Mouse (Mus musculus) urinary bladder, postnatal 14 days (tissue): ENCODE results near the gene Abcc2.

ENCODE experiments used
- DNase-seq: peaks from one replicate; pipeline ENCODE4 v3.0.0; 2021; ENCODE audit warnings: low spot score

The Abcc2 gene

GRCm38 (mm10) chr19:43780391-43780790, 1.6 kb upstream of the Abcc2 start:
- DNase-seq = no peak

DNA sequence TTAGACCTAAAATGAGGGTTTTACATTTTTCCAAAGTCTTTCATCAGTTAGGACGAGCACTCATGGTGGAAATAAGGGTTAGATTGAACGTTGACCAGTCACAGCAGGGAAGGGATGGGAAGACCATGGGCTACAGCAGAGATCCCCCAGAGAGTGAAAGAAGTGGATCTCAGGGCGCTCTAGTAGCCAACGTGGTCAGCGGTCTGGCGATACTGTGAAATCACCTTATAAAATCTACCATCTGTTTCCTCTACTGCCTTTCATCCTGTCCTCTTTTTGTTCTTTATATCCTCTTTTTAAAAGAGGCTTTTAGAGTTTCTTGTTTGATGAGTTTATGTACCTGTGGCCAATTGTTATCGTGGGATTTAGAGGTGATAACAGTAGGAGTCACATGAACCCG, 2.8 kb downstream of the Abcc2 start:
- no peak for DNase-seq

DNA sequence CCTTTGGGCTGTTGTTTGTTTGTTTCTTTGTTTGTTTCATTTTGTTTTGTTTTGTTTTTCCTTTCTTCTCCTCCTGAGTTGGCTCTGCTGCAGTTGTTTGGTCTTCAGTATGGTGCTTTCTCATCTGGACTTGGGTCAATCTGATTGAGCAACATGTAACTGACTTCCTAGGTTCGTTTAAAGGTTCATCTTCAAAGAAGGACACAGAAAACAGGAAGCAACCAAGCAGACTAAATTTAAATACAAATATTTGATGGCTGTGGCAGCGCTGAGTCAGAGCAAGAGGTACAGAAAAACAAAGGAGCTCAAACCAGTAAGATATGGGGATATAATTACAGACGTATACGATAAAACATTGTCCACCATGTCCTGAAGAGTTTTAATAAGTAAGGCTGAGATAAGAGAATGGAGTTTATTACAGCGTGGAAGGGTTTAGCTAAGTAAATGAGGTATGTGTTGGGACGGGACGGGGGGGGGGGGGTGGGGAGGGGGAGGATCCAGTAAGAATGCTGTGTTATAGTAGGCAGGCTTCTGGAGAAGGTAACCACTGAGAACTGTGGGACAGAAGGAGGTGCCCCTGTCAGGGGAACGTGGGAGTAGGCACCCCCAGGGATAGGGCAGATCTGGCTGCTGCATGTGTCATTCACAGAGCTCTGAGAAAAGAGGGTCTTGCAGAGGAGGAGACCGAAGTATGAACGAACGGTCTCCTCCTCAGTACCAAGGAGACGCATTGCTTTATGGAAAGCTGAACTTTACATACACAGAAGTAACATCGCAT, 4.4 kb downstream of the Abcc2 start:
- DNase-seq = no peak

- DNase-seq = no peak
Observed at GRCm38 (mm10) chr19:43789817-43790216, 7.8 kb downstream of the Abcc2 start.

- DNase-seq = no peak
Observed at GRCm38 (mm10) chr19:43792537-43792936, 10.5 kb downstream of the Abcc2 start.

DNA sequence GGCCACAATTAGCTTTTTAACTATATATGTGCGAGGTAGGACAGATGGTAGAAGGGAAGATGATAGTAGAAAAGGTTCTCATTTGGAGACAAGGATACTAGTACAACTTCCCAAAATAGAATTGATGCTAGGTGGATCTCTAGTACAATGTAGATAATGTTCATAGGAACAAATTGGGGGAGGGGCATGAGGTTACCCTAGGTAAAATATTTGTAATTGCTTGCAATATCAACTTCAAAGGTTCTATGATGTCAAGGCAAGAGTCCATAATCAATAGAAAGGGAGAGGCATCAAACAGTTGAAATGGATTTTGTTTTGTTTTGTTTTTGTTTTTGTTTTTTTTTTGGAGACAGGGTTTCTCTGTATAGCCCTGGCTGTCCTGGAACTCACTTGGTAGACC, 12.0 kb downstream of the Abcc2 start:
- no peak for DNase-seq

DNA sequence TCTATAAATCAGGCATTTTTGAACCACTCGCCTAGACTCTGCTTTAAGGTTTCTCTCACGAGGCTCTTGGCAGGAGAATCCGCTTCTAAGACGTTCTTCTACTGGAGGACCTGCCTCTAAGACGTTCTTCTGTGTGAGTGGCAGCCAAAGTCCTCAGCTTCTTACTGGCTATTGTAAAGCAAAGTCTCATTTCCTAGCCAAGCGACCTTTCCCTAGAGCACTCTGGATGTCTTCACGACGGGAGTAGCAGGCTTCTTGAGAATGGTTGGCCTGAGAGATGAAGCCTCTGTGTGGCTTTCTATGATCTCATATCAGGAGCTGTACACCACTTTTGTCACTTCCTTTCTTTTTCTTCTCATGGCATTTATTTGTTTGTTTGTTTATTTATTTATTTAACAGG, 13.5 kb downstream of the Abcc2 start:
- DNase-seq = no peak

GRCm38 (mm10) chr19:43797216-43797615, 15.2 kb downstream of the Abcc2 start:
- DNase-seq = no peak

GRCm38 (mm10) chr19:43801427-43802051, 19.5 kb downstream of the Abcc2 start:
- DNase-seq = no peak

- DNase-seq = no peak
Observed at GRCm38 (mm10) chr19:43803866-43804265, 21.9 kb downstream of the Abcc2 start.

- DNase-seq = no peak
Observed at GRCm38 (mm10) chr19:43809331-43809730, 27.3 kb downstream of the Abcc2 start.

- no peak for DNase-seq
Observed at GRCm38 (mm10) chr19:43811419-43811818, 29.4 kb downstream of the Abcc2 start.

GRCm38 (mm10) chr19:43813315-43813714, 31.3 kb downstream of the Abcc2 start:
- no peak for DNase-seq

GRCm38 (mm10) chr19:43815661-43816414, 33.8 kb downstream of the Abcc2 start:
- DNase-seq = no peak

DNA sequence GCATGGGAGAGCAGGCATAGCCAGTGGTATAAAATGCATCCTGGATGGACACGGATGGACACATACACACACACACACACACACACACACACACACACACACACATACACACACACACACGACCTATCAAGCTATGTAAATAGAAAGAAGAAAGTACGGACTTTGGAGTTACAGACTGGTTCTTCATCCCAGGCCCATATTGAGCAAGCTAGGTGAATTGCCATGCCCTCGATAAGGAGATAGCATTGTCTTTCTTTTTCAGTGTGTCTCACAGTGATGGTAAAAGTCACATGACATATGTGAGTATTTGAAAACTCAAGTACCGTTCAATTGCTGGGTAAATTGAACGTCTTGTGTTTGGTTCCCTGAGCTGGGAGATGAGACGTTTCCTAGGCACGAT, 44.9 kb downstream of the Abcc2 start:
- no peak for DNase-seq

DNA sequence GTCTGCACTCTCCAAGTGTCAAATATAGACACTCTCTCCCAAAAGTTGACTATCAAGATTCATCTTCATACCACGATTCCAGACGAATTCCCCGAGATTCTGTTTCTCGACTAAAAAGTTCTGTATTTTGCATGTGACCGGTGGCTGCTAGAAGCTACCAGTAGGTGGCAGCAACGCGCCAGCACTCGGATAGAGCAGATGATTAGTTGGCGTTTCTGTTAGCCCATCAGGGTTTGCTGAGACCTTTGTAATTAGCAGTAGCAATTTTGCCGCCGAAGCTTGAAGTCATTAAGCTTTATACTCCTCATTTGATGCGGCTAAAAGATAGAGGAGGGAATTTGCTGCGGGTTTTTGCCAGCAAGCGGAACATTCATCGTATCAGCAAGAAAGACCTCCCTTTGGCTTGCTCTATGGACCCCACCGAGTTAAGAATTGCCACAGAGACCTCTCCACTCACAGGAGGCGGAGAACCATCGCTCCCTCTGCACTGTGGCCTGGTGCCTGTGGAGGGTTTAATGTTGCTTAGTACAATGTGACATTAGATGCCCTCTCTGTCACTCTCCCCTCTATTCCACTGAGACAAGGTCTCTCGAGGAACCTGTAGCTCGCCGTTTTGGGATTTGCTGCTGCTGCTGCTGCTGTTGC, 50.6 kb downstream of the Abcc2 start:
- DNase-seq = peak; percentile 73

DNA sequence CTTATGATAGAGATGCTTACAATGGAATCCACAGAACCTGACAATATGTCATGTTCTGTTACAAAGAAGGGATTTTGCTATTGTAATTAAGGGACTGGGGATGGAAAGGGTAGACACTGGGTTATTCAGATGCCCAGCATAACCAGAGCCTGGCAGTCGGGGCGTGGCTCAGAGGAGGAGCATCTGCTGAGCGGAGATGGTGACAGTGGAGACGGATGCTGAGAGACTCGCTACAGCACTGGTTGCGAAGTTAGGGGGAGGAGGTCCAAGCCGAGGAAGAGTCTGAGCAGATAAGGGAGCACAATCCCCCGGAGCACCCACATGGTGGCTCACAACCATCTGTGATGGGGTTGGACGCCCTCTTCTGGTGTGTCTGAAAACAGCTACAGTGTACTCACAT, 61.2 kb downstream of the Abcc2 start:
- DNase-seq = no peak

DNA sequence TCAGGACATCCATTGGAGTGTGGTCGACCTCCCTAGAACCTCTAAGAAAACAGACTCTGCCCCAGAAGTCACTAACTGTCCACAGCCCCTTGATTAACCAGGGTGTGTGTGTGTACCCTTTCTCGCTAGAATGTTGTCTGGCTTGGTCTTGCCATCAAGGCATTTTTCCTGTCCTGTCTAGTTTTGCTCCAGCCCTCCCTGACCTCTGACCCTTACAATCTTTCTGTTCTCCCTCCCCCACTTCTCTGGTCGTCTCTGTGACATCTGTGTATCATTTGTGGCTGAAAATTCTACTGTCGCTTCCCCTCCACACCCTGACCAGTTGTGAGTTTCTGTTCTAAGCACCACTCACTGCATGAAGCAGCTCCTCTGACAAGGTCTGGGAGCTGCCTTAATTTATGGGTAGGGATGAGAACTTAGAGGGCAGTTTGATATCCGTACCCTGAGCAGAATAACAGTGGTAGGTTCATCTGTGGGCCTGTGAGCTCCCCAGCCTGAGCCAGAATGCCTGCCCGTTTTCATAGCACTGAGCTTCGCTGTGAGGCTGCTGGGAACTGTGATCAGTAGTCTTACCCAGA, 63.4 kb downstream of the Abcc2 start:
- no peak for DNase-seq

- no peak for DNase-seq
Observed at GRCm38 (mm10) chr19:43847056-43847455, 65.1 kb downstream of the Abcc2 start.

- no peak for DNase-seq
Observed at GRCm38 (mm10) chr19:43847966-43848365, 66.0 kb downstream of the Abcc2 start.

DNA sequence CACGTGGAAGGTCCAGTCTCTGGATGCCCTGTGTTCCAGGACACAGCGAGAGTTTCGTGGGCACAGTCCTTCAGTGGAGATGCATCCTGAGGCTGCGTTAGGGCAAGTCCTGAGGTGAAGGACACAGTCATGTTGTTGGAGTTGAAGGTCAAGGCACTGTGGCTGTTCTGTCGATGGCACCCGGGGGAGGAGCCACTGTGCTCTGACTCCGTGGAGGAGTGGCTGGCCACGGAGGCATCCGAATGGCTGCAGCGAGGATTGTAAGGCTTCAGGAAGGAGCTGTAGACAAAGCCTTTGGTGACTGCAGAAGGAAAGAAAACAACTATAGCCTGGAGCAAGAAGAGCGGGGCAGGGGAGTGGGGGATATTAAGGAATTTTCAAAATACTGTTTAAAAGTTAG, 68.0 kb downstream of the Abcc2 start:
- no peak for DNase-seq

GRCm38 (mm10) chr19:43851996-43852630, 70.1 kb downstream of the Abcc2 start:
- no peak for DNase-seq
